Mouse (Mus musculus): ENCODE results near the gene Serpind1. TPM values are rescaled to one million over a fixed set of nuclear protein-coding genes. Genes with fewer than 3 reads are reported as not detected.

The Serpind1 gene
- polyA plus RNA-seq (2012; ENCODE audit: low replicate concordance): not detected in 2 replicates

GRCm38 (mm10) chr16:17331116-17331515 is at the start of gene Serpind1:
TSS of gene Serpind1 (plus strand) at chr16:17331371.

Other genes with a start within 250 kb of the Serpind1 start
- gene Ppil2, start 220.1 kb upstream of the Serpind1 start, polyA plus RNA-seq (2012; ENCODE audit: low replicate concordance): 51.0 and 90.8 TPM in 2 replicates
- 27.9 and 35.4 TPM in 2 replicates for gene 2610318N02Rik, start 206.2 kb upstream of the Serpind1 start, polyA plus RNA-seq (2012; ENCODE audit: low replicate concordance)
- gene Sdf2l1, start 199.0 kb upstream of the Serpind1 start, polyA plus RNA-seq (2012; ENCODE audit: low replicate concordance): 110 and 285 TPM in 2 replicates
- 97.8 and 103 TPM in 2 replicates for gene Ydjc, start 186.8 kb upstream of the Serpind1 start, polyA plus RNA-seq (2012; ENCODE audit: low replicate concordance)
- gene Ccdc116, start 184.1 kb upstream of the Serpind1 start, polyA plus RNA-seq (2012; ENCODE audit: low replicate concordance): 3.7 and 6.8 TPM in 2 replicates
- 65.1 and 128 TPM in 2 replicates for gene Ube2l3, start 128.7 kb upstream of the Serpind1 start, polyA plus RNA-seq (2012; ENCODE audit: low replicate concordance)
- gene Rimbp3, start 122.8 kb upstream of the Serpind1 start, polyA plus RNA-seq (2012; ENCODE audit: low replicate concordance): 0.03 and 0.28 TPM in 2 replicates
- 1.7 and 2.8 TPM in 2 replicates for gene Hic2, start 97.8 kb upstream of the Serpind1 start, polyA plus RNA-seq (2012; ENCODE audit: low replicate concordance)
- 2.9 and 4.3 TPM in 2 replicates for gene Tmem191c, start 55.3 kb upstream of the Serpind1 start, polyA plus RNA-seq (2012; ENCODE audit: low replicate concordance)
- 3.3 and 8.2 TPM in 2 replicates for gene Snap29, start 74.6 kb downstream of the Serpind1 start, polyA plus RNA-seq (2012; ENCODE audit: low replicate concordance)
- gene Pi4ka, start 74.9 kb downstream of the Serpind1 start, polyA plus RNA-seq (2012; ENCODE audit: low replicate concordance): 6.0 and 19.9 TPM in 2 replicates
- 25.4 and 29.1 TPM in 2 replicates for gene Crkl, start 120.6 kb downstream of the Serpind1 start, polyA plus RNA-seq (2012; ENCODE audit: low replicate concordance)
- not detected in 2 replicates for gene Aifm3, start 158.2 kb downstream of the Serpind1 start, polyA plus RNA-seq (2012; ENCODE audit: low replicate concordance)
- gene Lztr1, start 177.3 kb downstream of the Serpind1 start, polyA plus RNA-seq (2012; ENCODE audit: low replicate concordance): 11.7 and 43.6 TPM in 2 replicates
- gene Thap7, start 199.8 kb downstream of the Serpind1 start, polyA plus RNA-seq (2012; ENCODE audit: low replicate concordance): 191 and 262 TPM in 2 replicates
- gene Lrrc74b, start 229.9 kb downstream of the Serpind1 start, polyA plus RNA-seq (2012; ENCODE audit: low replicate concordance): 0.30 TPM in 1 of 2 replicates, not detected in the other
- gene P2rx6, start 230.5 kb downstream of the Serpind1 start, polyA plus RNA-seq (2012; ENCODE audit: low replicate concordance): not detected in 2 replicates